Mouse (Mus musculus) kidney, postnatal 4 days (tissue): Measurements from ENCODE around the gene Allc.

Experiments
- DNase-seq, 2 experiments: peaks; one replicate each; pipeline ENCODE4 v3.0.0; 2021; ENCODE audit warnings: mixed read lengths in 2 of 2

Gene Allc

DNA sequence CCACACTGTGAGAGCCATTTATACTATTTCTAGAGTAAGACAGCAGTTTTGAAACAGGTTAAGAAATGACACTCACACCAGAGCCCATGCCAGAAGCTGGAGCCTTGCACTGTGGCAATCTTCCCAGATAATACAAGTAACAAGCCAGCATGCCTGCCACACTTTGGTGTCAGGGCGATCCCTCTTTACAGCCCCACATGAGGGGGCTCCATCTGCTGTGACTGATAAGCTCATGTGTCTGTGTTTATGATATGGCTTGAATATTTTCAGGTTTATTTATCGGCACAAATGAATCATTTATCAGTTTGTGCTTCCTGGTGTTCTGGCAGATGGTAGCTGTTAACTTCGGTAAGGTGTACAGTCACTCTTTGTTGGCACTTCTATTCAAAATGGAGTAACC lies 4.2 kb downstream of the Allc start:
- no peak for DNase-seq

- DNase-seq, result no peak
Measured at GRCm38 (mm10) chr12:28575366-28576070, 6.8 kb downstream of the Allc start.

DNA sequence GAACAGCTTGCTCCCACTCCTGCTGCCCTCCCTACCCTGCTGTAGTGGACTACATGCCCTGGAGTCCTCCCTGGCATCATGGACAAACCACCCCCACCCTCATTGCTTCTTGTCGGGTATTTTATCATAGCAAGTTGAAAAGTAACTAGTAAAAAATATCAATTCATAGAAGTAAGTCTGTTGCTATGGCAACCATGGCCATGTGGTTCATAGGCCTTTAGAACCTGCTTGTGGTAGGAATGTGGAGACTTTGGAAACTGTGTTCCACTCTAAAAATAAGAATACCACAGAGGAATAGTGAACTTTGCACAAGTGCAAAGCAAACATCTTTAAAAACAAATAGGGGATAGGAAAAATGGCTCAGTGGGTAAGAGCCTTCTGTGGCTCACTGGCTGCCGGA lies 10.1 kb downstream of the Allc start:
- DNase-seq, result no peak

DNA sequence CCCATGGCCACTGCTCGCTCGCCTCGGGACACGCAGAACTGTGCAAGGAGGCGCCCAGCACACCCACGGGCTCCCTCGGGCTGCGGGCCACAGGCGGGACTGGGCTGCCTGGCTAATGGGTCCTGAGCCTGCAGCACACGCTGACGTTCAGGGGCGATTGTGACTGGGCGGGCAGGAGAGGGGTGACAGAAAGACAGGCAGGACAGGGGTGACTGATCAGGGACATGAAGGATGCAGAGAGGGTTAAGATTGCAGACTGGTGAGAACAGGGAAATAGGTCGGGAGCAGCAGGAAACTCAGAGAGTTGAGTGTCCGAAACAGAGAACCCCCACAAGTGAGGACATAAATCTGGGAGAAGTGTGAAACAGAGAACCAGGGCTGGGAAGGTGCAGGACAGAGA lies 30.0 kb downstream of the Allc start, which contains the start of gene Dcdc2c:
Gene Dcdc2c, minus strand, starts transcription at position 101 of the 400 bp plus-strand sequence.
- no peak for DNase-seq

DNA sequence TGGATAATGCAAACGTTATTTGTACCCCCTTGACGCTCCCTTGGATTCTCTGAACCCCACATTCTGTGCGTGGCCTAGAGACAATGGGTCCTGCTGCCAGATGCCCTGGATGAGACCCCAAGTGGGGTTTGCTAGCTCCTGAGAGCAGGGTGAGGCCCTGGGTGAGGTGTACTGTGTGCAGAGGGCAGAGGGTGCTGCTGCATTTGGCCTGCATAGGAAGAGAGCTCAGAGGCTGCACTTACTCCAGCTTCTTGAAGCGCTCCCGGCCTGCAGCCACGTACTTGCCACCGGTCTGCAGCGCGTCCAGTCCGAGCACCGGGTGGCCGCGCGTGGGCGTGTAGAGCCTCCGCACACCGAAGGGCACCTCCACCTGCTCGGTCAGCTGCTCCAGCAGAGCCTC lies 30.5 kb downstream of the Allc start:
- DNase-seq, result peak; percentile 13 to 30

DNA sequence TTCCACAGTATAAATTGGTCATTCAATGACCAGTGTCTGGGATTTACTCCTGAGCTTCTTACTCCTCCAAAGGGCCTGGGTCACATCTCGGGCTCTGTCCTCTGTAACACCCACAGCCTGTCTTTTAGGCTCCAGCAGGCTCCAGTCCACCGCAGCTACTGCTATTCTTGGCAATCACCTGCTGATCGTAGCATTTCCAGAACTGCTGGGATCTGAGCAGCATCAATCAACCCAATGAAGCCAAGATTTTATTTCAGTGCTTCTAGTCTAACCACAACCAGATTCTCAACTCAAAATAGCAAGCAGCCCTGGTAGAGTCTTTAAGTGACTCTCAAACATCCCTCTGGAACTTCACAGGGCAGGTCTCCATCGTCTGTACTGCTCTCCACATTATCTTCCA lies 33.4 kb downstream of the Allc start:
- no peak for DNase-seq

DNA sequence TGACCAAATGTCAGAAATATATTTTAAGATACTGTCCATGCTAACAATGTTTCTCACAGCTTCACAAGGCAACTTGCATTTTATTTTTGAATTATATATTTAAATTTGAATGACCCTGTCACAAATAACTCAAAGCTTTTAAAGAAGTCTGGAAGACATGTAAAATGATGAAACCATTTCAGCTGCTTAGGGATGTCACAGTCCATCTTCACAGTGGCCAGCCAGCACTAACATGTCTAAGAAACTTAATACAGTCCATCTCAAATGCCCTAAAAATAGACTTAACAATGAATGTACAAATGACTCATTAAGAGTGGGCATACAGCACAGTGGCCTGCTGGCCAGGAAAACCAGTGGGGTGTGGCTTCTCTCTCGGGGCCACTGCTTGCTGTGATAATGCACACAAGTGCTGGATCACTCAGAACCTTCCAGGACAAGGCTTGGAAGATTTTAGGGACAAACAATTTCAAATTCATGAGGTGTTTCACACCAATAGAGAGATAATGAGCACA lies 68.0 kb downstream of the Allc start:
- no peak for DNase-seq

- no peak for DNase-seq
Measured at GRCm38 (mm10) chr12:28509699-28510280, 72.5 kb downstream of the Allc start.
